ENCODE assay signal across 22 mouse cellular contexts in genomic region chr6:29873654-29874053, GRCm38 (mm10). TPM values are rescaled to one million over a fixed set of nuclear protein-coding genes. Genes with fewer than 3 reads are reported as not detected.
DNase-seq lines count a peak whose midpoint lies in the region; ATAC-seq lines count a peak whose summit lies in the region.
"Had no signal": no experiment of that assay in that cellular context is flagged by ENCODE, and none has a peak within 500 bp of the region (broad histone marks: within the 10 kb centered on the region; RNA-seq: fewer than 3 reads in every experiment).

No protein-coding gene starts in this region.

- no peaks in the 10 kb centered on the region for H3K9me3 ChIP-seq in heart, embryonic 11.5 days (replicated peaks; ENCODE audit: control insufficient read depth, low read length)
- no peaks in the 10 kb centered on the region for H3K9me3 ChIP-seq in heart, embryonic 16.5 days (replicated peaks; ENCODE audit: control insufficient read depth, low read length)
- H3K9me3 ChIP-seq in liver, embryonic 11.5 days (ENCODE audit: control insufficient read depth, low read length) = no peaks in the 10 kb centered on the region
- no peaks in the 10 kb centered on the region for H3K9me3 ChIP-seq in intestine, embryonic 15.5 days
- H3K9me3 ChIP-seq: forebrain, embryonic 13.5 days; hindbrain, embryonic 10.5 days; kidney, embryonic 15.5 days; midbrain, embryonic 13.5 days had no signal

- H3K27ac ChIP-seq in heart, embryonic 11.5 days (ENCODE audit: low read depth, low read length) = 0 out of 2 replicates have a peak overlapping the region, but pooled peaks have one; percentile 70
- peak overlapping the region; percentile 80 for H3K27ac ChIP-seq in heart, embryonic 16.5 days (ENCODE audit: low read length)
- no peak overlapping the region for H3K27ac ChIP-seq in liver, embryonic 11.5 days (ENCODE audit: low read depth, low read length)
- no peak overlapping the region for H3K27ac ChIP-seq in intestine, embryonic 15.5 days
- H3K27ac ChIP-seq: forebrain, embryonic 13.5 days; hindbrain, embryonic 10.5 days; kidney, embryonic 15.5 days; macrophage; midbrain, embryonic 13.5 days had no signal

- ATAC-seq in heart, embryonic 11.5 days (replicated peaks; ENCODE audit: insufficient number of reproducible peaks, low FRiP score, low TSS enrichment) = no peak
- ATAC-seq in heart, embryonic 16.5 days (replicated peaks; ENCODE audit: extremely low read depth, insufficient read depth, low FRiP score) = no peak
- peak; percentile 81 for ATAC-seq in liver, embryonic 11.5 days (replicated peaks; ENCODE audit: low FRiP score)
- ATAC-seq in megakaryocyte progenitor cell, adult 5-6 weeks (replicated peaks; ENCODE audit: poor library complexity) = peak; percentile 26; the same call in 1 of the 2 replicates
- ATAC-seq in intestine, embryonic 15.5 days = no peak
- ATAC-seq: forebrain, embryonic 13.5 days; hindbrain, embryonic 16.5 days; intestine, embryonic 16.5 days; midbrain, embryonic 13.5 days had no signal

- WGBS in heart, embryonic 11.5 days (ENCODE audit: insufficient replicate concordance) = 53% methylated on average over 2 of the region's 2 CpGs
- 44% methylated on average over 2 of the region's 2 CpGs for WGBS in heart, embryonic 16.5 days
- WGBS in liver, embryonic 11.5 days = 71% methylated on average over 2 of the region's 2 CpGs
- WGBS in intestine, embryonic 15.5 days = 81% methylated on average over 2 of the region's 2 CpGs

- H3K9ac ChIP-seq in heart, embryonic 11.5 days (ENCODE audit: low read depth, low read length) = no peak overlapping the region
- H3K9ac ChIP-seq in heart, embryonic 16.5 days (ENCODE audit: low read length) = peak overlapping the region; percentile 34; the same call in 1 of the 2 replicates
- H3K9ac ChIP-seq in liver, embryonic 11.5 days (ENCODE audit: low read depth, low read length) = no peak overlapping the region
- no peak overlapping the region for H3K9ac ChIP-seq in intestine, embryonic 15.5 days
- H3K9ac ChIP-seq: forebrain, embryonic 13.5 days; kidney, embryonic 15.5 days; midbrain, embryonic 13.5 days had no signal

- no peak for DNase-seq in heart, postnatal 10 days
- DNase-seq in liver, embryonic 11.5 days (ENCODE audit: low spot score) = no peak
- DNase-seq in thymus, postnatal 14 days = no peak
- DNase-seq: adrenal gland, postnatal 25 days; cerebellum, adult 8-10 months; cerebellum, postnatal 36 days; gastrocnemius, postnatal 36 days; kidney, postnatal 36 days; right cerebral cortex, postnatal 14 days; spleen, adult 18-20 months had no signal

- H3K4me3 ChIP-seq in heart, embryonic 11.5 days (ENCODE audit: low read depth, low read length) = no peak overlapping the region
- no peak overlapping the region for H3K4me3 ChIP-seq in heart, embryonic 16.5 days (ENCODE audit: low read length)
- H3K4me3 ChIP-seq in liver, embryonic 11.5 days (ENCODE audit: low read depth, low read length) = no peak overlapping the region
- no peak overlapping the region for H3K4me3 ChIP-seq in intestine, embryonic 15.5 days (replicated peaks)
- H3K4me3 ChIP-seq: forebrain, embryonic 13.5 days; hindbrain, embryonic 10.5 days; kidney, embryonic 15.5 days; midbrain, embryonic 13.5 days had no signal

- intact Hi-C loops in heart, postnatal 10 days (cut with DNase I) = loop anchor here (2.0 kb wide), 1 partner anchor 31 kb away; no protein-coding TSS in a partner anchor

- no peaks in the 10 kb centered on the region for H3K36me3 ChIP-seq in heart, embryonic 11.5 days (ENCODE audit: control insufficient read depth, insufficient read depth, low read length)
- no peaks in the 10 kb centered on the region for H3K36me3 ChIP-seq in heart, embryonic 16.5 days (ENCODE audit: control insufficient read depth, insufficient read depth)
- no peaks in the 10 kb centered on the region for H3K36me3 ChIP-seq in liver, embryonic 11.5 days (ENCODE audit: control insufficient read depth, insufficient read depth, low read length)
- H3K36me3 ChIP-seq in intestine, embryonic 15.5 days = 0 out of 2 replicates have a peak, but pooled peaks cover 7% of the 10 kb centered on the region

- no peak overlapping the region for H3K4me2 ChIP-seq in heart, embryonic 11.5 days
- H3K4me2 ChIP-seq in heart, embryonic 16.5 days (ENCODE audit: low read depth, low read length) = no peak overlapping the region
- H3K4me2 ChIP-seq in liver, embryonic 11.5 days = no peak overlapping the region
- H3K4me2 ChIP-seq in intestine, embryonic 15.5 days (replicated peaks) = no peak overlapping the region
- H3K4me2 ChIP-seq: forebrain, embryonic 13.5 days; kidney, embryonic 15.5 days; midbrain, embryonic 13.5 days had no signal

- H3K27me3 ChIP-seq in heart, embryonic 11.5 days (ENCODE audit: control insufficient read depth, insufficient read depth, low read length) = no peaks in the 10 kb centered on the region
- no peaks in the 10 kb centered on the region for H3K27me3 ChIP-seq in heart, embryonic 16.5 days (ENCODE audit: control insufficient read depth, insufficient read depth, low read length)
- H3K27me3 ChIP-seq in liver, embryonic 11.5 days (replicated peaks; ENCODE audit: control insufficient read depth, insufficient read depth, low read length) = no peaks in the 10 kb centered on the region
- no peaks in the 10 kb centered on the region for H3K27me3 ChIP-seq in intestine, embryonic 15.5 days (replicated peaks)
- H3K27me3 ChIP-seq: forebrain, embryonic 13.5 days; kidney, embryonic 15.5 days; midbrain, embryonic 13.5 days had no signal

- peaks cover 7% of the 10 kb centered on the region; the same call in 1 of the 2 replicates for H3K4me1 ChIP-seq in heart, embryonic 11.5 days (ENCODE audit: control insufficient read depth, insufficient read depth, low read length)
- peaks cover 20% of the 10 kb centered on the region for H3K4me1 ChIP-seq in heart, embryonic 16.5 days (ENCODE audit: control insufficient read depth, insufficient read depth, low read length)
- H3K4me1 ChIP-seq in liver, embryonic 11.5 days (replicated peaks; ENCODE audit: control insufficient read depth, insufficient read depth, low read length) = no peaks in the 10 kb centered on the region
- no peaks in the 10 kb centered on the region for H3K4me1 ChIP-seq in intestine, embryonic 15.5 days (replicated peaks)

RNA-seq across cellular contexts. Expression of gene Strip2, which starts 43.2 kb away (rescaled TPM):
- 21.5 and 25.7 TPM in 2 replicates for polyA plus RNA-seq in heart, embryonic 11.5 days (2014; fragmentation: Nextera tagmentation; extraction: Ambion mirVana)
- 10 to 100 TPM; 79.2 to 89.9 TPM for total RNA-seq in heart, postnatal 10 days (2021)
- 66.6 and 72.8 TPM in 2 replicates for polyA plus RNA-seq in heart, embryonic 16.5 days (2015; fragmentation: Nextera tagmentation; extraction: Ambion mirVana)
- 0.39 and 0.51 TPM in 2 replicates for polyA plus RNA-seq in liver, embryonic 11.5 days (2014; fragmentation: Nextera tagmentation; extraction: Ambion mirVana)
- total RNA-seq in megakaryocyte progenitor cell, adult 5-6 weeks (2015) = 0.30 and 0.54 TPM in 2 replicates
- 0.17 and 0.30 TPM in 2 replicates for total RNA-seq in megakaryocyte progenitor cell, adult 5-6 weeks (2017)
- polyA plus RNA-seq in intestine, embryonic 15.5 days (2015; fragmentation: Nextera tagmentation; extraction: Ambion mirVana) = 0.40 and 0.62 TPM in 2 replicates
- total RNA-seq: neutrophil, adult 5-6 weeks had no signal

Comparison
In these comparisons a context has a peak if more than half of its experiments do, and no peak if none do; other contexts are left out.
1. ATAC-seq: peak in liver, embryonic 11.5 days (single experiment) and megakaryocyte progenitor cell, adult 5-6 weeks (single experiment); none in heart, embryonic 11.5 days (single experiment), heart, embryonic 16.5 days (single experiment) and intestine, embryonic 15.5 days (single experiment).
2. H3K27ac ChIP-seq: peak in heart, embryonic 11.5 days (single experiment) and heart, embryonic 16.5 days (single experiment); none in liver, embryonic 11.5 days (single experiment) and intestine, embryonic 15.5 days (single experiment).
3. RNA of gene Strip2, which starts 43.2 kb away (polyA plus RNA-seq): 66.6 to 72.8 TPM in heart, embryonic 16.5 days and 21.5 to 25.7 TPM in heart, embryonic 11.5 days; 0.40 to 0.62 TPM in intestine, embryonic 15.5 days and 0.39 to 0.51 TPM in liver, embryonic 11.5 days; every median in the first group is over 10 times any median in the second.